Mouse (Mus musculus) CD4-positive, CD25-positive, alpha-beta regulatory T cell, adult 9 weeks (primary cell): Measurements from ENCODE around the gene Nploc4. TPM values are rescaled to one million over a fixed set of nuclear protein-coding genes. Genes with fewer than 3 reads are reported as not detected.

ENCODE experiments used
- polyA plus RNA-seq: library from polyadenylated mRNA; unstranded; fragments of 100-300 nt; shearing (Covaris generic); gene quantifications from one replicate; pipeline ENCODE4 v1.2.1, GENCODE M21; 2017

Gene Nploc4
- 7.2 TPM for polyA plus RNA-seq

GRCm38 (mm10) chr11:120437152-120437856, at the start of gene Nploc4:
Gene Nploc4 (minus strand): TSS chr11:120437708.

GRCm38 (mm10) chr11:120484265-120484981, 46.9 kb upstream of the Nploc4 start, which contains the start of gene Mrpl12:
Gene Mrpl12 (plus strand): TSS chr11:120484613.

GRCm38 (mm10) chr11:120467051-120467735, 29.7 kb upstream of the Nploc4 start, which contains the start of gene Arl16:
Gene Arl16 (minus strand): TSS chr11:120467607.

GRCm38 (mm10) chr11:120457772-120458751, 20.6 kb upstream of the Nploc4 start, which contains the start of the genes Oxld1 and Ccdc137:
Gene Oxld1 (minus strand): TSS chr11:120458068.
Gene Ccdc137 (plus strand): TSS chr11:120458115.

GRCm38 (mm10) chr11:120453306-120453705, 15.8 kb upstream of the Nploc4 start, which contains the start of gene Pde6g:
Gene Pde6g (minus strand): TSS chr11:120453500.

GRCm38 (mm10) chr11:120442344-120442743, 4.8 kb upstream of the Nploc4 start, which contains the start of gene Tspan10:
Gene Tspan10 (plus strand): TSS chr11:120442644.

GRCm38 (mm10) chr11:120378611-120379540, 58.6 kb downstream of the Nploc4 start, which contains the start of gene Faap100:
Gene Faap100 (minus strand): TSS chr11:120378764.

GRCm38 (mm10) chr11:120361295-120361694, 76.2 kb downstream of the Nploc4 start, which contains the start of gene Fscn2:
Gene Fscn2 (plus strand): TSS chr11:120361534.

GRCm38 (mm10) chr11:120347791-120348683, 89.5 kb downstream of the Nploc4 start, which contains the start of gene Actg1:
Gene Actg1 (minus strand): TSS chr11:120348542.

Other genes with a start within 250 kb of the Nploc4 start
- not detected for gene Bahcc1, start 204.8 kb downstream of the Nploc4 start, polyA plus RNA-seq
- 2,599 TPM for gene Actg1, start 89.2 kb downstream of the Nploc4 start, polyA plus RNA-seq
- 0.16 TPM for gene Fscn2, start 76.2 kb downstream of the Nploc4 start, polyA plus RNA-seq
- 29.3 TPM for gene Faap100, start 58.9 kb downstream of the Nploc4 start, polyA plus RNA-seq
- gene Tspan10, start 4.9 kb upstream of the Nploc4 start, polyA plus RNA-seq: not detected
- gene Pde6g, start 15.8 kb upstream of the Nploc4 start, polyA plus RNA-seq: 0.30 TPM
- 5.6 TPM for gene Oxld1, start 20.4 kb upstream of the Nploc4 start, polyA plus RNA-seq
- gene Ccdc137, start 20.4 kb upstream of the Nploc4 start, polyA plus RNA-seq: 50.8 TPM
- 42.3 TPM for gene Arl16, start 29.9 kb upstream of the Nploc4 start, polyA plus RNA-seq
- 84.8 TPM for gene Mrpl12, start 46.9 kb upstream of the Nploc4 start, polyA plus RNA-seq
- gene Slc25a10, start 54.1 kb upstream of the Nploc4 start, polyA plus RNA-seq: 12.9 TPM
- gene Gcgr, start 93.0 kb upstream of the Nploc4 start, polyA plus RNA-seq: not detected
- 95.6 TPM for gene Mcrip1, start 112.0 kb upstream of the Nploc4 start, polyA plus RNA-seq
- not detected for gene Ppp1r27, start 113.4 kb upstream of the Nploc4 start, polyA plus RNA-seq
- 224 TPM for gene P4hb, start 135.5 kb upstream of the Nploc4 start, polyA plus RNA-seq
- 899 TPM for gene Arhgdia, start 143.9 kb upstream of the Nploc4 start, polyA plus RNA-seq
- 3.4 TPM for gene Alyref, start 160.7 kb upstream of the Nploc4 start, polyA plus RNA-seq
- 147 TPM for gene Anapc11, start 160.7 kb upstream of the Nploc4 start, polyA plus RNA-seq
- 0.92 TPM for gene Npb, start 170.8 kb upstream of the Nploc4 start, polyA plus RNA-seq
- 206 TPM for gene Pcyt2, start 180.2 kb upstream of the Nploc4 start, polyA plus RNA-seq
- 128 TPM for gene Sirt7, start 187.5 kb upstream of the Nploc4 start, polyA plus RNA-seq
- gene Mafg, start 195.9 kb upstream of the Nploc4 start, polyA plus RNA-seq: 8.0 TPM
- gene Pycr1, start 206.1 kb upstream of the Nploc4 start, polyA plus RNA-seq: 0.72 TPM
- gene Myadml2, start 210.4 kb upstream of the Nploc4 start, polyA plus RNA-seq: 0.40 TPM
- gene Notum, start 223.5 kb upstream of the Nploc4 start, polyA plus RNA-seq: not detected
- 104 TPM for gene Aspscr1, start 235.3 kb upstream of the Nploc4 start, polyA plus RNA-seq